Mouse (Mus musculus): ENCODE results near the gene Olfr573-ps1. TPM values are rescaled to one million over a fixed set of nuclear protein-coding genes. Genes with fewer than 3 reads are reported as not detected.

The Olfr573-ps1 gene
- not detected in 2 replicates for polyA plus RNA-seq (2012)

DNA sequence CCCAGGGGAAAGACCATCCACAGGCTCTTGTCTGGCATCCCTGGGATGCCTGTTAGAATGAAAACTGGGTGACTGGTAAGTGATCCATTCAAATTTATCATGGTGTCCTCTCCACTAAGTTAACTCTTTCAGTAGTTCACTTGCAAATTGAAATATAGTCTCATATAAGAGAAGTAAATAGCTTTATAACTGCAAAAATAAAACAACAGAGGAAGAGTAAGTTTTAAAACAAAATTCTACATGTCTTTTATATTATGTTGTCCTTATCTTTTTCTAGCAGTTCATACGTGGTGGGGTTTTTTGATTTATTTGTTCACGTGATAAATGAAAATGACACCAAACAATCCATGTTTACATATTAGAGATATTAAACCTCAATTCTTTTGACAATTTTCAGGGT lies at the start of gene Olfr573-ps1:
Olfr573-ps1 (minus strand) TSS at position 101 of the 400 bp plus-strand sequence.
- H3K36me3 ChIP-seq (ENCODE audit: control insufficient read depth) = no peaks in the 10 kb centered on the region
- no peak for TF ChIP-seq GATA1 (IDR thresholded peaks at IDR 0.05; ENCODE audit: low read length)
- TF ChIP-seq TAL1 (IDR thresholded peaks at IDR 0.05; ENCODE audit: low read length) = no peak
- no peaks in the 10 kb centered on the region for H3K9me3 ChIP-seq (ENCODE audit: control insufficient read depth, low read length)
- no peaks in the 10 kb centered on the region for H3K27me3 ChIP-seq (ENCODE audit: control insufficient read depth)
- no peak within 1 kb of the TSS for H3K4me3 ChIP-seq (replicated peaks)
- no peaks in the 10 kb centered on the region for H3K4me1 ChIP-seq (ENCODE audit: control insufficient read depth)

DNA sequence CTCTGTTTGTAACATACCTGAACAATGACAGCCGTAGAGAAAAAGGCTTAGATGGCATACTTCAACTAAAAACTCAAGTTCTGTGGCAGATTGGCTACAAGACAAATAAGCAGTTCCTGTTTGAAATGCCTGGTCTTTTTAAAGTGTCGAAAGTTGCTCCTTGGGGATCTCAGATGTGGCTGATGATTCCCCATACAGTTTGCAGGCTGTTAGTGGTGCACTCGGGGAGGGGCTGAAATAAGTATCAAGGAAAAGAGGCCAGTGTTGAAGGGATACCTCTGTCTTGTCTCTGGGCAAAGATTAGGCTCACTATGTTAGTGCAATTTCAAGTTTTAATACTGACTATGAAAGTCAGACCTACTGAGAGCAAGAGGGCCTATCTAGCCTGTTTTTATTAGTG lies 46.8 kb upstream of the Olfr573-ps1 start, which contains the start of gene Olfr578:
Olfr578 (minus strand) TSS at position 101 of the 400 bp plus-strand sequence.
- no peaks in the 10 kb centered on the region for H3K4me1 ChIP-seq (ENCODE audit: control insufficient read depth)
- H3K27me3 ChIP-seq (ENCODE audit: control insufficient read depth) = no peaks in the 10 kb centered on the region
- H3K36me3 ChIP-seq (ENCODE audit: control insufficient read depth) = no peaks in the 10 kb centered on the region
- TF ChIP-seq GATA1 (IDR thresholded peaks at IDR 0.05; ENCODE audit: low read length) = no peak
- TF ChIP-seq TAL1 (IDR thresholded peaks at IDR 0.05; ENCODE audit: low read length) = no peak
- H3K4me3 ChIP-seq (replicated peaks) = no peak within 1 kb of the TSS
- no peaks in the 10 kb centered on the region for H3K9me3 ChIP-seq (ENCODE audit: control insufficient read depth, low read length)

DNA sequence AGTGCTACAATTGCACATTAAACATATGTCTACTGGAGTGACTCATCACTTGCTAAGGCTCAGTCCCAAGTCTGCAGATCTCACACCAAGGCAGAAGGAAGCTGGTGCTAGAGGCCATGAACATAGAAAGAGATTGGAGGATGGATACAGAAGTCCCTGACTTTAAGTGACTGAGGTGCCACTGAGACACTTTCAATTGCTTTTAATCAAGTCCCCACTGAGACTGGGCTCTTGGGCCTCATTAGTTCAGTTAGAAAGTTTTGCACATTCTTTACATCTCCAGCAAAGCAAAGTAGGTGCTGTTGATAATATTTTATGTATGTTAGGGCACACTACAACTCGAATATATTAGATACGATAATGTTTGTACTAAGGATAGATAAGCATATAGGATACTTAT lies 33.5 kb upstream of the Olfr573-ps1 start, which contains the start of gene Olfr577:
Olfr577 (minus strand) TSS at position 101 of the 400 bp plus-strand sequence.
- Histone ChIP-seq H3K4me1 (ENCODE audit: control insufficient read depth) (no peaks in the 10 kb centered on the region), H3K9me3 (ENCODE audit: control insufficient read depth, low read length) (no peaks in the 10 kb centered on the region), H3K36me3 (ENCODE audit: control insufficient read depth) (no peaks in the 10 kb centered on the region), H3K27me3 (ENCODE audit: control insufficient read depth) (no peaks in the 10 kb centered on the region), H3K4me3 (replicated peaks) (no peak within 1 kb of the TSS)
- TF ChIP-seq TAL1 (IDR thresholded peaks at IDR 0.05; ENCODE audit: low read length) = no peak

DNA sequence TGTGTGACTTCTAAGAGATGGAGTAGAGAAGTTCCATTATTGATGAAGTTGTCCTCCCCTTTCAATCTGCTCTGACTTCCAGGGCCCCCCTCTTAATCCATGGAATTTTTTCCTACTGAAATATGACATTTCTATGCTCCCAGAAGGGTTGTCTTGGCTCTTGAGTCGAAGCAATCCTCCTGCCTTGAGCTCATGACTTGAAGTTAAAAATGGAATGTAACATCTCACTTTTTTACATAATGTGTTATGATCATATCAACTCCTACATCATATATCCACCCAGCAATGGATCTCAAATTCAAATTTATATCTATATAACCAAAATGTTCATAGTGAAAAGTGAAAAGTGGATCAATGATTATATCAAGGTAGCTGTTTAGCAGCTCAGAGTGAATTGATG lies 32.0 kb upstream of the Olfr573-ps1 start:
- TF ChIP-seq GATA1 (IDR thresholded peaks at IDR 0.05; ENCODE audit: low read length) = no peak
- no peak for TF ChIP-seq TAL1 (IDR thresholded peaks at IDR 0.05; ENCODE audit: low read length)
- H3K36me3 ChIP-seq (ENCODE audit: control insufficient read depth) = no peaks in the 10 kb centered on the region
- no peaks in the 10 kb centered on the region for H3K4me1 ChIP-seq (ENCODE audit: control insufficient read depth)
- no peak overlapping the region for H3K4me3 ChIP-seq (replicated peaks)
- no peaks in the 10 kb centered on the region for H3K27me3 ChIP-seq (ENCODE audit: control insufficient read depth)
- H3K9me3 ChIP-seq (ENCODE audit: control insufficient read depth, low read length) = no peaks in the 10 kb centered on the region

DNA sequence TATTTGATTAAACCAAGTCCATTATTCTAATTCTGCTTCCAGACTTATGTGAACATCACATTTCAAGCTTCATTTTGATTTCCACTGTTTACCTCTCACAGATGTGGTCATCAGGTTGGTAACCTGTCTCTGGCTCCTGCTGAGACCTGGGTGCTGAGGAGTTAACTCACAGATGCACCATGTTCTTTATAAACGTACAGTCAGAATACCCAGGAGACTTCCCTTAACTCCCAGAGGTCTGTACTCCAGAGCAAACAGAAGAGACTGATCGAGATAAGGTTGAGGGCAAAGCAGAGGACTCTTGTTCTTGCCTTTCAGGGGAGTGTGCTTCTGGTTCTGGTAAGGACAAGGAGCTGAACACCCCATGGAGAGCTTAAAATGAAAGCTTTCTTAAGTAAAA lies 20.0 kb upstream of the Olfr573-ps1 start, which contains the start of gene Olfr576:
Olfr576 (plus strand) TSS at position 301 of the 400 bp plus-strand sequence.
- no peak within 1 kb of the TSS for H3K4me3 ChIP-seq (replicated peaks)
- TF ChIP-seq GATA1 (IDR thresholded peaks at IDR 0.05; ENCODE audit: low read length) = no peak
- TF ChIP-seq TAL1 (IDR thresholded peaks at IDR 0.05; ENCODE audit: low read length) = no peak

DNA sequence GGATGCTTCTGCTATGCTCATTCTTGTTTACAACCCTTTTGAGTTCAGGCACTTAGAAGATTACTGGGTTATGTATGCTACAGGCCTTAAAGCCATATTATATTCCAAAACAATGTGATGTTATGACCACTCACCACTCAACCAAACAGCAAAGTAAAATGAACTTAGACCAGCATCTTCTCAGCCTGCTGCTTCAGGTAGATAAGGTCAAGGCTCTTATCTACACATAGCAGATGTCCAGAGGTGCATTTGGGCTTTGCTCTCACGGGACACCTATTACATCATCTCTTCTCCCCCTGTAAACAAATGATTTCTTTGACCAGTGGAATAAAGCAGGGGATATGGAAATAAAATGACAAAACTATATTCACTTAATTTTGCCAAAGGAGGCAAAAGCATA lies 16.2 kb upstream of the Olfr573-ps1 start, which contains the start of gene Olfr575:
Olfr575 (minus strand) TSS at position 183 of the 400 bp plus-strand sequence.
- TF ChIP-seq TAL1 (IDR thresholded peaks at IDR 0.05; ENCODE audit: low read length) (peak; percentile 64), GATA1 (IDR thresholded peaks at IDR 0.05; ENCODE audit: low read length) (peak; percentile 42; the same call in 1 of the 2 replicates)
- no peaks in the 10 kb centered on the region for H3K27me3 ChIP-seq (ENCODE audit: control insufficient read depth)
- H3K4me1 ChIP-seq (ENCODE audit: control insufficient read depth) = no peaks in the 10 kb centered on the region
- H3K36me3 ChIP-seq (ENCODE audit: control insufficient read depth) = no peaks in the 10 kb centered on the region
- H3K4me3 ChIP-seq (replicated peaks) = no peak within 1 kb of the TSS
- no peaks in the 10 kb centered on the region for H3K9me3 ChIP-seq (ENCODE audit: control insufficient read depth, low read length)

More for the DNA sequence above, 20.0 kb upstream of the Olfr573-ps1 start, which contains the start of gene Olfr576:
- no peaks in the 10 kb centered on the region for H3K36me3 ChIP-seq (ENCODE audit: control insufficient read depth)
- no peaks in the 10 kb centered on the region for H3K9me3 ChIP-seq (ENCODE audit: control insufficient read depth, low read length)
- no peaks in the 10 kb centered on the region for H3K27me3 ChIP-seq (ENCODE audit: control insufficient read depth)
- no peaks in the 10 kb centered on the region for H3K4me1 ChIP-seq (ENCODE audit: control insufficient read depth)

DNA sequence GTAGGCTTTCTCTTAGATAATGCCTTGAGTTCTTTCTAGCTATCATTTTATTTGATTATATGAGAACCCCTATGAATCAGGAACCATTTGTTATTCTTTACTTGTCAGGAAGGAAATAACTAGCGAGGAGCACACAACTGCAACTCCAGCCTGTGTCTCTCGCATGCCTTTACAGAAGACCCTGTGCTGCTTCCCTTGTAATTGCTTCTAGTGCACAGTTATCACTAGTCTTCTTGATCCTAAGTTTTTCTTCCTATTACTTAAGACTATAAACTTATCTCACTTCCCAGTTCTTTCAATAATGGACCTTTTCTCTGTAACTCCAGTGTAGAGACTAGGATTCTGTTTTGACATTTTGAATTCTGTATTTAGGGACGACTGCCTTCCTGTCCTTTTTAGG lies 15.8 kb upstream of the Olfr573-ps1 start:
- TF ChIP-seq TAL1 (IDR thresholded peaks at IDR 0.05; ENCODE audit: low read length) (no peak), GATA1 (IDR thresholded peaks at IDR 0.05; ENCODE audit: low read length) (no peak)
- Histone ChIP-seq H3K4me1 (ENCODE audit: control insufficient read depth) (no peaks in the 10 kb centered on the region), H3K36me3 (ENCODE audit: control insufficient read depth) (no peaks in the 10 kb centered on the region), H3K4me3 (replicated peaks) (no peak overlapping the region), H3K9me3 (ENCODE audit: control insufficient read depth, low read length) (no peaks in the 10 kb centered on the region), H3K27me3 (ENCODE audit: control insufficient read depth) (no peaks in the 10 kb centered on the region)

DNA sequence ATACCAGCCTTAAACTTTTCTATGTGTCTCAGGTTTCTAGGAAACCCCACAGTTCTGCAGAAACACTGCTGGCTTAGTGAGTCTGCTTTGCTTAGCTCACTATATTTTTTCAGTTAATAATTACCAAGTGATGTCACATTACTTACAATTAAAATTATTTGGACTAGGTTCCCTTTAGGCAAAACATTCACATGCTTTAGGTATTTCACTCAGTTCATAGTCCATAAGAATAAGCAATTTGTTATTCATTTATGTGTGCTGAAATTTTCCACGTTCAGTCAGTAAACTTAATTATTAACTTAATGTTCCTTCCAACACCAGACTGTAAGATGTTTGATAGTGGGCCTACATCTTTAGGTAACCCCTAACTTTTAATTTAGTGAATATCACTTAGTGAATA lies 8.4 kb upstream of the Olfr573-ps1 start:
- TF ChIP-seq TAL1 (IDR thresholded peaks at IDR 0.05; ENCODE audit: low read length) (no peak), GATA1 (IDR thresholded peaks at IDR 0.05; ENCODE audit: low read length) (no peak)
- Histone ChIP-seq H3K27me3 (ENCODE audit: control insufficient read depth) (no peaks in the 10 kb centered on the region), H3K9me3 (ENCODE audit: control insufficient read depth, low read length) (no peaks in the 10 kb centered on the region), H3K36me3 (ENCODE audit: control insufficient read depth) (no peaks in the 10 kb centered on the region), H3K4me3 (replicated peaks) (no peak overlapping the region), H3K4me1 (ENCODE audit: control insufficient read depth) (no peaks in the 10 kb centered on the region)

DNA sequence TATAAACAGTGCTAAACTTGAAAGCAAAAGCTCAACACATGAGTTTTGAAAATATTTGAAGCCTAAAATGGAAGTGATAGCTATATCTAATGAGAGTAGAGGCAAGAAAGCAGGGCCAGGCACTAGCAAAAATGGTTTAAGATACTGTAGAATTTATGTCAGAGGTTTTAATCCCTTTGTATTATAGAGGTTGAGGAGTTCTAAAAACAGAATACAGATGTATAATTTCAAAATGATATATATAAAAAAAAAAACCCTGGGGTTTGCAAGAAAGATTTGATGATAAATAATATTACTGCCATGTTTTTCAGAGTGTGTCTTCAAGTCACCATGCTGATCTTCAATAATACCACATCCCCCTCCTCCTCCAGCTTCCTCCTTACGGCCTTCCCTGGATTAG lies 5.8 kb upstream of the Olfr573-ps1 start, which contains the start of gene Olfr574:
Olfr574 (plus strand) TSS at position 301 of the 400 bp plus-strand sequence.
- TF ChIP-seq TAL1 (IDR thresholded peaks at IDR 0.05; ENCODE audit: low read length) (no peak), GATA1 (IDR thresholded peaks at IDR 0.05; ENCODE audit: low read length) (no peak)
- Histone ChIP-seq H3K36me3 (ENCODE audit: control insufficient read depth) (no peaks in the 10 kb centered on the region), H3K27me3 (ENCODE audit: control insufficient read depth) (no peaks in the 10 kb centered on the region), H3K9me3 (ENCODE audit: control insufficient read depth, low read length) (no peaks in the 10 kb centered on the region), H3K4me3 (replicated peaks) (no peak within 1 kb of the TSS), H3K4me1 (ENCODE audit: control insufficient read depth) (no peaks in the 10 kb centered on the region)

DNA sequence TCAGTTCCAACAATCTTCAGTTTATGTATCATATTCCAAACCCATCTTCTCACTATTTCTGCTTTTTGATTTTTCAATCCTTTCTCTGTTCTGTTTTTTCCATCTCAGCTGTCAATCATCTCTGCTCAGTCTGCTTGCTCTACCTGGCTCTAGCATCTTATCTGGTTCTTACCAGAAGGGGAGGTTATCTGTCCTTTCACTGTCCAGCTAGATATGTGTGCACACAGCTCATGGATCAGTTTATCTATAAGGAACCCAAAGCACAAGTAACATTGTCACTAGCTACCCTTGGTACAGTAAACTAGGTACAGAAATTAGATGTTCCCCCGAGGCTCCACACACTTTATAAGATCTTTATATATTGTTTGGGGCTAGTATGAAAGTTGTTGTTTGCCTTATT lies 1.0 kb upstream of the Olfr573-ps1 start:
- H3K9me3 ChIP-seq (ENCODE audit: control insufficient read depth, low read length) = no peaks in the 10 kb centered on the region
- H3K4me3 ChIP-seq (replicated peaks) = no peak overlapping the region
- H3K4me1 ChIP-seq (ENCODE audit: control insufficient read depth) = no peaks in the 10 kb centered on the region
- no peaks in the 10 kb centered on the region for H3K27me3 ChIP-seq (ENCODE audit: control insufficient read depth)
- H3K36me3 ChIP-seq (ENCODE audit: control insufficient read depth) = no peaks in the 10 kb centered on the region
- TF ChIP-seq TAL1 (IDR thresholded peaks at IDR 0.05; ENCODE audit: low read length) (no peak), GATA1 (IDR thresholded peaks at IDR 0.05; ENCODE audit: low read length) (no peak)
